Mouse (Mus musculus) stomach, embryonic 14.5 days (tissue): ENCODE measurements at regions not wholly inside any gene's neighbourhood (a gene's known extent, or its start where the extent isn't known, plus 50 kb on each side); places are given as distances from the start of the nearest gene placed in this dataset.
"Not testable (repeated sequence)": the region's sequence is repeated elsewhere in the genome, so short reads cannot be mapped to it uniquely, and the experiment has no call there.

Source experiments
- ATAC-seq: fragments of 200-750 bp; cut with Nextera tagmentation; 2 replicates; pipeline ENCODE4 v1.8.0; 2017; ENCODE audit warnings: low read depth, moderate TSS enrichment; ENCODE audit not compliant: insufficient number of reproducible peaks, insufficient read depth, low FRiP score
- H3K27ac ChIP-seq: fragments of 300-500 bp; sonication (generic); 2 replicates; pipeline ENCODE4 v1.5.1; 2014; ENCODE audit warnings: mild to moderate bottlenecking, low read length, moderate library complexity, mixed read lengths
- H3K27me3 ChIP-seq: fragments of 300-500 bp; sonication (generic); 2 replicates; pipeline ENCODE4 v1.6.1; 2014; ENCODE audit warnings: low read length, control low read depth, mixed read lengths; ENCODE audit not compliant: control insufficient read depth, insufficient read depth
- H3K36me3 ChIP-seq: fragments of 300-500 bp; sonication (generic); 2 replicates; pipeline ENCODE4 v1.6.1; 2014; ENCODE audit warnings: mild to moderate bottlenecking, control low read depth, low read length, moderate library complexity, mixed read lengths; ENCODE audit not compliant: control insufficient read depth, insufficient read depth
- H3K4me1 ChIP-seq: fragments of 300-500 bp; sonication (generic); 2 replicates; pipeline ENCODE4 v1.6.1; 2014; ENCODE audit warnings: low read length, control low read depth, mixed read lengths; ENCODE audit not compliant: control insufficient read depth, insufficient read depth
- H3K4me2 ChIP-seq: fragments of 300-500 bp; sonication (generic); replicated peaks from 2 replicates; pipeline ENCODE4 v1.6.1; 2014; ENCODE audit warnings: low read depth, low read length, control low read depth
- H3K4me3 ChIP-seq: fragments of 300-500 bp; sonication (generic); 2 replicates; pipeline ENCODE4 v1.5.1; 2014; ENCODE audit warnings: low read depth, low read length, control low read depth
- H3K9ac ChIP-seq: fragments of 300-500 bp; sonication (generic); replicated peaks from 2 replicates; pipeline ENCODE4 v1.6.1; 2014; ENCODE audit warnings: low read depth, mild to moderate bottlenecking, control low read depth, low read length, moderate library complexity, mixed read lengths
- H3K9me3 ChIP-seq: fragments of 300-500 bp; sonication (generic); 2 replicates; pipeline ENCODE4 v1.6.1; 2016; ENCODE audit warnings: low read depth, low read length, control low read depth; ENCODE audit not compliant: control insufficient read depth
- WGBS: fragments of 180-500 bp; shearing (Covaris S2); extraction: QIAGEN DNeasy Blood & Tissue Kit; methylation state at CpG from one replicate; pipeline ENCODE4 v1.1.7; 2014; 5-methylcytosine and 5-hydroxymethylcytosine counted together

DNA sequence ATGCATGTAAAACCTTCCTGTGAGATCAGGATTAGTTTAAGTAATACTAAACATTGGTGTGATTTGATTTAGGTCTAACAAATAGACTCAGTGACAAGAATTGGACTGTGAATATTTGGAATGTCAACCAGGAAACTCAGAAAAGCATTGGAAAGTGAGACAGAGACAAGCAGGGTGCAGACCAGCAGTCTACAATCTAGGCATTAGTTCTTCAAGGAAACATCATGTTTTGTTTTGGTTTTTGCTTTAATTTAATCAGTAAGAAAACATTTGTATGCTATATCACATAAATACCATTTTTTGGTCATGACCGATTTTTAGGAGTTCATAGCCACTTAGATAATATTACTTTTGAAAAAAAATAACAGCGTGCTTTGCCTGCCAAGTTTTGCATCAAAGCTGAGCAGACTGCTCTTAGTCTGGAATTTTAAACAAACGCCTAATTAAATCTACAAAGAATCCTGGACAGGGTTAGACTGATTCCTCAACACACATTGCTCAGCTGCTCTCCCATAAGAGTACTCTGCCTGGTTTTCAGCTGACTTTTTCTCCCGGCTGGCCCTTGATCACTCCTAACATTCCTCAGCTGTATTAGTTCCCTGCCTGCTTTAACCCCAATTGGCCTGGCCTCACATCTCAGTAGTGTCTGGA is 396.5 kb upstream of the Kcnh7 start:
- Histone ChIP-seq H3K27ac (no peak overlapping the region), H3K9ac (no peak overlapping the region), H3K27me3 (no peaks in the 10 kb centered on the region), H3K9me3 (no peaks in the 10 kb centered on the region), H3K36me3 (no peaks in the 10 kb centered on the region), H3K4me1 (no peaks in the 10 kb centered on the region), H3K4me3 (no peak overlapping the region), H3K4me2 (no peak overlapping the region)
- peak; percentile 42; the same call in 1 of the 2 replicates for ATAC-seq
- WGBS, result 35% methylated on average over 4 of the region's 4 CpGs

DNA sequence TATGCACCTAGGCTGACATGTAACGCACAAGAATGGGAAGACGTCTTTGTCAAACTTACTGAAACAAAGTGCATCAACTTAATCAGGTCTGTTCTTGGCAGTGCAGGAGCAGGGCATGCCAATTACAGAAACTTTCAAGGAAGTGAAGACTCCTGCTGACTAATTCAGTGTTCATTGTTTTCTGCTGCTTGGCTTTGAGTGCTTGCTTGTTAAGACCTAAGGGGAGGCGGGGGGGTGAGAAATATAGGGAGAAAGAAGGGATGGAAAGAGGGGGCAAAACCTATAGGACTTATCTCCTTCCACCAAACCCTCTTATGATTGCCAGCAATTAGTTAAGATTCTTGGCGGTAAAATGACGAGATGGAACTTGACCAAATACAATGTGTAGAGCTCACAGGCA is 391.1 kb upstream of the Kcnh7 start:
- Histone ChIP-seq H3K9ac (no peak overlapping the region), H3K36me3 (no peaks in the 10 kb centered on the region), H3K4me3 (no peak overlapping the region), H3K9me3 (no peaks in the 10 kb centered on the region), H3K27me3 (no peaks in the 10 kb centered on the region), H3K4me2 (no peak overlapping the region), H3K4me1 (no peaks in the 10 kb centered on the region), H3K27ac (no peak overlapping the region)
- ATAC-seq, result no peak
- WGBS, result 77% methylated on average over 5 of the region's 5 CpGs

DNA sequence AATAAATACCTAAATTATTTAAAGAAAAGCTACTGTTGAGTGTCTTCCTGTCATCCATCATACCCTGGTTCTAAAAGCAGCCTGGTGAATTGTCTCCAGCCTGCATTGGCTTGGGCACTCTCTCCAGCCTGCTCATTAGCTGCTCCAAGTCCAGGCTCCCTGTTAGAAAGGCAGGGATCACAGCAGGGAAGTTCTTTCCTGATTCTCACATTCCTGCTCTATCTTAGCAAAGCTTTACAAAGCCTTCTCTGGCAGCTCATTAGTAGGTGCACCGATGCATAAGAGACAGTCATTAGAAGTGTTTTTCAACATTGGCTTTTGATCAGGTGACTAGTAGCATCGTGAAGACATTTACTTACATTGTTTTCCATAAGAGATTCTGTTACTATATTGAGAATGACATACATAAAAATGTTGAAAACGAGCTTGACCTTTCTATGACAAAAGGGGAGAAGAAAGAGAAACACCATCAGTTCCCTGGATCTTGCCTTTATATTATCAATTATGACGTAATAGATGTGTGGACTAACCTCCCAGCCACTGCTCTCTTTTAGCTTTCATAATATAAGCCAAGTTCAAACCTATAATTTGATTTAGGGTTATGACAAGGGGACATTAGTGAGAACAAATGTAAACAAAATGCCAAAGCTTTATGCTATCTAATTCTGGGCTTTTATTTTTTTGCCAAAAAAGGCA is 390.1 kb upstream of the Kcnh7 start:
- no peaks in the 10 kb centered on the region for H3K9me3 ChIP-seq
- H3K4me1 ChIP-seq, result no peaks in the 10 kb centered on the region
- H3K4me2 ChIP-seq, result no peak overlapping the region
- ATAC-seq, result no peak
- no peaks in the 10 kb centered on the region for H3K36me3 ChIP-seq
- 30% methylated on average over 4 of the region's 4 CpGs for WGBS
- H3K27ac ChIP-seq, result no peak overlapping the region
- H3K27me3 ChIP-seq, result no peaks in the 10 kb centered on the region
- H3K9ac ChIP-seq, result no peak overlapping the region
- H3K4me3 ChIP-seq, result no peak overlapping the region

DNA sequence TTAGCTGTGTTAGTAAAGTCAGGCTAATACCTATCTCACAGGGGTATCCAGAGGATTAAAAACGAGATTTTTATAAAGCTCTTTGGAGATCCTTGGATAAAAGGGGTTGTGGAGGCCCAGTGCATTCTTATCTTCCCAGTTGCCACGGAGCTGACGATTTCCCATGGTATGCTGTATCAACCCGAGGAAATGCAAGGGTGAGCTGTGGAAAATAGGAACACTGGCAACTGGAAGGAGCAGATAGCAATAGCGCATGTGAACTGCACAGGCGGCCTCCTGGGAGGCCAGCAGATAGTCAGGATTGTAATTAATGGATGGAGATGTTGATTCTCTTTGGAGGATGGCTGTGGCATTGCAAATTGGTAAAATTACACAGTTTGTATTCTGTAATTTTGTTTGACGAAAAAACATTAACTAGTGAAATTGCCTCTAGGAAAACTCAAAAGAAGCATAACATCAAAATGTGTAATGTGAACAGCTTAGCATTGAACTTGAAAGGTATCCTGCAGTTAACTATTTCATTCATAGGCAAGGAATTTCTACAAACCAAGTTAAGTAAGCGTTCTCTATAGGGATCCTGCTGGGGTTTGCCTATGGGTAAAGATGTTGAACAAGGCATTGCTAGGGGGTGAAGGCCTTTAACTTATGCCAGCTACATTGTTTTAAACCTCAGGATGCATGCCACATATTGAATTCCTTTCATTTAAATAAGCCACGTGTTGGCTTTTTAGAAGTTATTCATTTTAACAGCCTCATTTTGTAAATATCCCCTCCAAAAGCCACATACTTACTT is 389.1 kb upstream of the Kcnh7 start:
- H3K4me2 ChIP-seq, result no peak overlapping the region
- no peaks in the 10 kb centered on the region for H3K36me3 ChIP-seq
- H3K9me3 ChIP-seq, result no peaks in the 10 kb centered on the region
- ATAC-seq, result no peak
- no peaks in the 10 kb centered on the region for H3K27me3 ChIP-seq
- no peak overlapping the region for H3K27ac ChIP-seq
- 56% methylated on average over 9 of the region's 9 CpGs for WGBS
- H3K9ac ChIP-seq, result no peak overlapping the region
- no peak overlapping the region for H3K4me3 ChIP-seq
- no peaks in the 10 kb centered on the region for H3K4me1 ChIP-seq

DNA sequence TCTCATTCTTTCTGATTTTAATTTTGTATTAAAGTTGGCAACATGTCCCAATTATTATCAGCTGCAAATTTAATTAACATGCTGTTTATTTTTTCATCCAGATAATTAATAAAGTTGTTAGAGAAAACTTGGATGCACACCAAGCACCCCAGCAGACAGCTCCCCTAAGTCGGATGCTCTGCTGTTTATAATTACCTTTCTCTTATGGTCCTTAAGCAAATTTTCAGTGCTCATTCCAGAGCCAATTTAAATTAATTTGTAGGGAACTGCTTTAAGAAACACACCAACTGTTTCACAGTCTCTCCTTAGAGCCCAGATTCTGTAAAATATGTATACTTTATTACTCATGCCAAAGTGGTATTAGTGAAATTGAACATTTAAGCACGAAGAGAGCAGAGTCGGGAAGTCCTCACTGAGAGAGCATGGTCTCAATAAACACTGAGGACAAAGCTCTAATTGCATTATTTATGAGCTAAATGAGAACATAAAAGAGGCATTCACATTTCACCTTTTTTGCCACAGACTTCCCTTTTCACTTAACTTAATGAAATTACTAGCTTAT is 372.9 kb upstream of the Kcnh7 start:
- no peak for ATAC-seq
- no peaks in the 10 kb centered on the region for H3K27me3 ChIP-seq
- no peak overlapping the region for H3K4me3 ChIP-seq
- H3K4me1 ChIP-seq, result no peaks in the 10 kb centered on the region
- no peak overlapping the region for H3K4me2 ChIP-seq
- 76% methylated on average over 3 of the region's 3 CpGs for WGBS
- no peak overlapping the region for H3K9ac ChIP-seq
- H3K36me3 ChIP-seq, result no peaks in the 10 kb centered on the region
- H3K9me3 ChIP-seq, result no peaks in the 10 kb centered on the region
- H3K27ac ChIP-seq, result no peak overlapping the region

DNA sequence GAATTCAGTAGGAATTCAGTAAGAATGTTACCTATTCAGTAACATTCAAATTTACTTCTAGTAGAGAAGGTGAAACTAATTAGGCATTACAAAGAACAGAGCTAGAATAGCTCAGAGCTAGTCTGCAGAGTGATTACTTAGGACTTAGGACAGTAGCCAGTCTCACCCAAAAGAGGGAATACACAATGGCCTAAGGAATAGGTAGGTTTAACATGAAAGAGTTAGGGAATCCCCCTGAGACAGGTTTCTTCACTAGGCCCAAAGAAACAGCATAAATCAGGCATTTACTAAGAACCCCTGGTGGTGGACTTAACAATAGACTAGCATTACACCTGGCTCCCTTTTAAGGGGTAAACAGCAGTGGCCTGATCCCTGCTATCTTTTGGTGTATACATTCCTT is 357.7 kb upstream of the Kcnh7 start:
- H3K27ac ChIP-seq, ATAC-seq: not testable (repeated sequence)

DNA sequence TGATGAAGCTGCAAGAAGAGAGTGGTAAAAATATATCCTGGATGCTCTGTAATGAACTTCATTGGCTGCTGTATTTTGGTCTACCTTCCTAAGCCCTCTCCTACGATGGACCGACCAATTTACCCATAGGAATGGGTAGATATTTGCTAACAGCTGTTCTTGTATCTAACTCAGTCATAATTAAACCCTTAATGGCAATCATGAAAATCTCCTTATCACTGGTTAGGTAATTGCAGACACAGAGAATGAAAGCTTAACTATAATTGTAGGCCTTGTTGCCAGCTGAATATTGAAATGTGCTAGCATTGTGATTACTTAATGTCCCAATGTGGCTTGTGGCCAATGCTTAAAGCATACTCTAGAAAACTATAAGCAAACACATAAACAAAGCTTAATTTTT is 334.4 kb upstream of the Kcnh7 start:
- no peak for ATAC-seq
- 98% methylated on average over 2 of the region's 2 CpGs for WGBS
- H3K27ac ChIP-seq, result no peak overlapping the region

More for the DNA sequence above, 357.7 kb upstream of the Kcnh7 start:
- H3K4me2 ChIP-seq, H3K9ac ChIP-seq, H3K36me3 ChIP-seq, H3K4me3 ChIP-seq, H3K9me3 ChIP-seq, H3K27me3 ChIP-seq, H3K4me1 ChIP-seq: not testable (repeated sequence)

DNA sequence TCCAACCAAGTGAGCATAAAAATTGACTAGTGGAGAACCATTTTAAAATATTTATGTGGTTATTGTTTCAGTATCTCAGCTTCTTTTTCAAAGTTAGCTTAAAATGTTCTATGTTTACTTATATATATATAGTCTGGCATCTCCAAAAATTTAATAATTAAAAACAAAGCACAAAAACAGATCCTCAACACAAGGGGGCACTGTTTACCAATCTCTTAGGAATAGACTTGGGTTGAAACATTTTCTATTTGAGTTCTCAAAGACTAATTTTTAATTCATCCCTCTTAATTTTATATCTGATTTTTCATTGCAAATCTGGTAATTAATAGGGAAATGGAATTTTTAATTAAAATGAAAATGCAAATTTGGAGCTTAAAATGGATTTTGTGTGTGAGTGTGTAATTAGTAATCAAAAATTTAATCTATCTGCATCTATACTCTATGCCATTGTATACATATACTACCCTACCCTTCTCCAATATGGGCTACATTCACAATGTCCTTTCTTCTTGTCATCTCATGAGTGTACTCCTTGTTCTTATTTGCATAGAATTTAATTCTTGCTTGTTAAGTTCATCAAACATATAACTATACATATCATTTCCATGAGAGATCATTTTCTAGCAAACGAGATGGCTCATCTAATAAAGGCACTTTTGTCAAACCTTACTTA is 329.6 kb upstream of the Kcnh7 start:
- 84% methylated on average over 1 of the region's 1 CpGs for WGBS
- no peak for ATAC-seq
- Histone ChIP-seq H3K36me3 (no peaks in the 10 kb centered on the region), H3K4me3 (no peak overlapping the region), H3K27me3 (no peaks in the 10 kb centered on the region), H3K4me2 (no peak overlapping the region), H3K9me3 (no peaks in the 10 kb centered on the region), H3K27ac (no peak overlapping the region), H3K4me1 (no peaks in the 10 kb centered on the region), H3K9ac (no peak overlapping the region)

More for the DNA sequence above, 334.4 kb upstream of the Kcnh7 start:
- H3K4me1 ChIP-seq, result no peaks in the 10 kb centered on the region
- no peaks in the 10 kb centered on the region for H3K9me3 ChIP-seq
- no peaks in the 10 kb centered on the region for H3K36me3 ChIP-seq
- H3K4me3 ChIP-seq, result no peak overlapping the region
- H3K9ac ChIP-seq, result no peak overlapping the region
- no peak overlapping the region for H3K4me2 ChIP-seq
- no peaks in the 10 kb centered on the region for H3K27me3 ChIP-seq
